Mouse (Mus musculus) layer of hippocampus, adult 18-20 months (tissue): Measurements from ENCODE around the gene Kif26b. TPM values are rescaled to one million over a fixed set of nuclear protein-coding genes. Genes with fewer than 3 reads are reported as not detected.

Source experiments
- DNase-seq, 2 experiments: peaks; one replicate each; pipeline ENCODE4 v3.0.0; 2022; ENCODE audit warnings: low spot score in 2 of 2
- total RNA-seq, 2 experiments: library from RNA; stranded (reverse); gene quantifications; 2 replicates each; pipeline ENCODE4 v1.2.3; 2021

Gene Kif26b
- total RNA-seq, 2 experiments from 2014 or later = 18.9 to 20.7 TPM

DNA sequence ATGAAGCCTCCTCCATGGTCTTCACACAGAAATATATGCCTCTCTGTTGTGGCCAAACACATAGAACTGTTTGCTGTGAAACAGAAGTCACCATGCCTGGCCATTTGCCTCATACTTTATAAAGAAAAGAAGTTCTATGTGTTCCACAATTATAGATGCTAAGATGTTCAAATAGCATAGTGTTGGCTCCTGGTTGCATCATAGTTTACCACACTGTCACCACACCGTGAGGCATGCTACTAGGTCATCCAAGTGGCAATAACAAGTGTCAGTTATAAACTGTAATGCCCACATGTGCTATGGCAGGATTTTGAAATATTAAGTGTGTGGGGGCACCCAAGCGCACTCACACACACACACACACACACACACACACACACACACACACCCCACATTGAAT is 236.7 kb downstream of the Kif26b start:
- no peak for DNase-seq

DNA sequence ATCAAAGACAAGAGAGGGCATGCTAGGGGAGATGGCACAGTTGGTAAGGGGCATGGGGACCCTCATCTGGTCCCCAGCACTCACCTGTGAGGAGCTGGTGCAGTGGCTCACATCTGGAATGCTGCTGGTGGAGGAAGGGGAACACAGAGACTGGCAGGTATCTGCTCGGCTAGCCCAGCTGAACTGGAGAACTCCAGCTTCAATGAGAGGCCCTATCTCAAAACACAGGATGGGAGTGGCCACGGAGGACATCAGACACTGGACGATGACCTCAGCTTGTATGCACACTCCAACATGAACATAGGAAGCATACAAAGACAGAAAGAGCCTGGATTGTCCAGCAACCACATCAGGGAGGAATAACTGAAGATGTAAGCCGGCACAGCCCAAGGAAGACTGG is 240.1 kb downstream of the Kif26b start:
- DNase-seq = no peak

DNA sequence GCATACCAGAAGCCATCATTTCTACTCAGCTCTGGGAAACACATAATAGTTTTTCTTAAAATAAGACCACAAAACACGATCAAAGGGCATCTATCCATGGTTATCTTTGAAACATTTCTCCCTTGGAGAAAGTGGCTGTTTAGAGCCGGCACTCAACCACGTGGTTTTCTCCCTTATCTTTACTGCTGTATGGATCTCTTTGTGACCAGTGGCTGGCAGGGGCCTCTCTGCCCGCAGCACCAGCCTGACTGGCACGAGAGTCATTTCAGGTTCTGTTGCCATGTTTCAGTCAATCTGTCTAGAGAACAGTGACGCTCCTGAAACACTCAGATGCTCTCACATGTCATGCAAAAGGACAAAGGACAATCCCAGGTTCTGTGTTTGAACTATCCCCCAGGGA is 241.1 kb downstream of the Kif26b start:
- DNase-seq = no peak

DNA sequence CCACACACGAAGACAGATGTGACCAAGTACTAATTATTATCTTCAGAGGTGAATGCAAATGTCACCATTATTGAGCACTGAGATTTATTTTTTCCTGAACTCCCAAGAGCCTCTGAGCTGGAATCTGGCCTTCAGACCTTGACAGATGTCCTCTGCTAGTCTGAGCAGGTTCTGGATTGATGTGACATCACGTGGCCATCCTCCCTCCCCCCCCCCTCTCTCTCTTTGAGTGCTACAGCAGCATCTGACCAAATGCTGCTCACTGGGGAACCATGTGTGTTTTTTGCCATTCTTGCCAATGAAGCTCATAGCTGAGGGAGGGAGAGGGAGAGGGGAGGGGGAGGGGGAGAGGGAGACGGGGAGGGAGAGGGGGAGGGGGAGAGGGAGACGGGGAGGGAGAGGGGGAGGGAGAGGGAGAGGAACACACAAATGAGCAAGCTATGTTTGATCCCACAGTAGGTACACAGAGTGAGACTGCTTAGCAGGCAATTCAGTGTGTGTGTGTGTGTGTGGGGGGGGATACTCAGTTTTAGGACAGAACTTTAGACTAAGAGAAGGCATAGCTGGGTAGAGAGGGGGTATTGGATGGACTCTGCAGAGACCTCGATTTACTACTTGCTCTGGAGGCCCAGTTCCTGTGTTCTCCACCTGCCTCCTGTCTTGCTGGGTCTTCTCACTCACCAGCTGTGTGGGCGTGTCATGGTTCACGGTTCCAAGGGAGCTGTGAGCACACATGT is 241.9 kb downstream of the Kif26b start:
- DNase-seq = peak in 1 of 2 experiments; percentile 8

DNA sequence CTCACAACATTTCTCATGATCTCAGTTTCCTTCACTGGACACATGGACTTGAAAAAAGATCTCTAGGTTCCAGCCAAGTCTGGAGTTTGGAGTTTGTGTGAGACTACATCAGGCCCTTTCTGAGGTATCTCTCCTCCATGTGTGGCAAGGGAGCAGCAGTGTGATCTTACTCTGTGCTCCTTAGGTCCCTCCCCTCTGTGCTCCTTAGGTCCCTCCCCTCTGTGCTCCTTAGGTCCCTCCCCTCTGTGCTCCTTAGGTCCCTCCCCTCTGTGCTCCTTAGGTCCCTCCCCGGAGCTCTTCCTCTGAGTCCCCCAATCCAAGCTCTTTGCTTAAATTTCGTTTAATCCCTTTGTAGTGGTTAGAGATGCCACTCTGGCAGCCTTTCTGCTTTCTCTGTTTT is 250.8 kb downstream of the Kif26b start:
- no peak for DNase-seq

DNA sequence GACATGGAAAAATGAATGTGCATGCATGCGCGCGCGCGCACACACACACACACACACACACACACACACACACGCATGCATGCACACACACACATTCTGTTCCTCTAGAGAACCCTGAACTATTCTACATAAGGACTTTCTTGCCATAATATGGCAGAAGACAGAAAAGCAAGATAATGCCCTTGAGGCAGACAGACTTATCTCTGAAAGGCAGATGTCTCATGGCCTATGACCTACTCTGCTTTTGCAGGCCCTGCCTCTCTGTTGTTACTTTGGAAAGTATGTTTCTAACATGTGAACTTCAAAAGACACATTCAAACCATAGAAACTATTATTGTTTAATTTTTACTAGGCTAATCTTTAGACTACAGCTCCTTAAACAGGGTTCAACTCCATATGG is 255.1 kb downstream of the Kif26b start:
- no peak for DNase-seq

DNA sequence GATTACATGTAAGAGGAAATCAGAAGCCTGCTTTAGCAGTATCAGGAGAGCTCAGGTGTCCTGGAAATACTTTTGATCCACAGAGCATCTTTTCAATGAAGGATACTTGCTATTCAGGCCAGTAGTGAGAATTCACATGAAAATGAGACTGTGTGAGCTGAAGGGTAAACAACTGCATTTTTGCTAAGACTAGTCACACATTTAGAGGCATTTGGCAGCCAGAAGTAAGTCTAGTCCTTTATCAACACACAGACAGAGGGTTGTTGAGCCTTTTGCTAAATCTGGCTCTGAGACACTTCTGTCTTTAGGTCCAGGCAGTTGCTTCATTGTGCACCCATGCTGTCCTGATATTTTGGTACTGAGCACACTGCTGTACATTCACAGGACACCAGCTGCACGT is 262.3 kb downstream of the Kif26b start:
- no peak for DNase-seq

DNA sequence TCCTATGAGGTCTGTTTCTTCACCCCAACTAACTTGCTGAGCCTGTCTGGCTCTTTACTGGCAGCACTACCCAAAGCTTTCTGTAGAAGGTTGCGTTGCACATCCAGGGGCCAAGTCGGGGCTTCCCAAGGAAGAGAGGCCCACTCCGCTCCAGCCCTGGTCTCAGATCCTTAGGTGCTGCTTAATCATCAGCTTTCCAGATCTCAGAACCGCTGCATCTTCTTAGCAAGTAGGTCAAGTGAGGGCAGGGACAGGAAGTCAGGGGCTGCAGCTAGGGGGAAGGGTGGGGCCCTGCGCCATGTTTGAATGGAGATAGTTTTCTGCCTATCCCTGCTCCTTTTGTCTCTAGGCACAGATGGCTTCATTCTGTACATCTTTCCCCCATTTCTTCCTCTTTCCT is 263.8 kb downstream of the Kif26b start:
- DNase-seq = no peak

DNA sequence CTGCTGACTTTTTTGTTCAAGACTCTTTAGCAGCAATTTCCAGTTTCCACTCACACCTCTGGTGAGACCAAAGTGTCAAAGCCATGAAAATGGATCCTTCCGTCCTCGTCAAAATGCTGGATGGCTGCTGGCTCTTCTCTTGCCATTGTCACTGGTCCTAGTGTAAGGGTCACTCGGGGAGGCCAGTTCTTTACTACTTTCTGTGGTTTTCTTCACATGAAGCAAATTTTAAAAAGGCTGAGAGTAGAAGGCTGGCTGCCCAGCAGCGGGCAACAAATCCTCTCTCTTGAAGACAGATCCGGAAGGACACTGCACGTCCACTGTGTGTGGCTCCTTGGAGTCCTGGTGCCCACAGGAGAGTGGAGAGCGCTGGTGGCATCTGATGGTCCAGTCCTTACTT is 265.9 kb downstream of the Kif26b start:
- no peak for DNase-seq

DNA sequence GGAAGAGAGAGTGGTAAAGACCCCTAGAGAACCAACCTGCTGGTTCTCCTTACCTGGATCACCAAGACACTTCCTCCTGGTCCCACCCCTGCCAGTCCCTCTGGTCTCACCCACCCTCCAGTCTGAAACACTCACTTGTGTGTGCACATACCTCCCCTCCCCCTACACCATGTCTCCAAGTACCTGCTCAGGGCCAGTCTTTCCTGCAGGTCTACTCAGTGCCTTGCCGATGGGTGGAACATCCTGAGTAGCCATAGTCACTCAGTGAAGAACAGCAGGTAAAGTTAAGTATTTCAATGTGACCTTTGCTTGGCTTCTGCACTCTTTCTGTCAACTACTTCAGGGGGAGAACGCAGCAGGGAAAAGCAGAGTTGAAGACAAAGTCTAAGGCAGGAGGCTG is 268.5 kb downstream of the Kif26b start:
- no peak for DNase-seq

DNA sequence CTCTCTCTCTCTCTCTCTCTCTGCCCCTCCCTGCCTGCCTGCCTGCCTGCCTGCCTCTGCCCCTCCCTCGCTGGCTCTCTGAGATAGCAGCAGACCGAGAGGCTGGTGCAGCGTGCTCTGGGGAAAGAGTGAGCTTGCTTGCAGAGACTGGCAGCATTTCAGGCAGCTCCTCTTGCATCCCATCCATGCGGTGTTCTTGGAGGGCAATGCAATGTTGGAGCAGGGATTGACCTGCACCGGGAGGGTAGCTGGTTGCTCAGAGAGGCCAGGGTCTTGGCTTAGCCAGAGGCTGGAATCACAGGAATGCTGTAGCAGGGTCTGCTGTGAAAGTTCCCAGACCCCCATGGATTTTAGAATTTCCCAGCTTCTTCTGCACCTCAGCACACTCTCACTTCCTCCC is 269.4 kb downstream of the Kif26b start:
- DNase-seq = peak; percentile 64 to 75

DNA sequence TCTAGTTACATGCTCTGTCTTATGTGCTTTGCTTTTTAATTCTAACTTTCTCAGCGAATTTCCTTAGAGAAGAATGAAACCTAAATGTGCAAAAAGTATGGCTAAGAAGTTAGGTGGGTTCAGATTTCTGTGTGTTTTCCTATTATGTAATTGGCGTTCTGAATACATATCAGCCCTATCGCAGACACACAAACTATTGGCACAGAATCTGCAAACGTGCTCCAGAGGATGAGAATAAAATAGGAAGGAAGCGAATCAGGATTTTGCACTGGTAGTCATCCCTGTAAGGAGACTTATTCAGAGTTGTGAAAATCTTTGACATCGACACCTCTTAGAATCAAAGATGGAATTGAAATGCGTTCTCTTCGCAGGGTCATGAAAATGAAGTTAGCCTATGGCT is 270.0 kb downstream of the Kif26b start:
- peak in 1 of 2 experiments; percentile 36 for DNase-seq

DNA sequence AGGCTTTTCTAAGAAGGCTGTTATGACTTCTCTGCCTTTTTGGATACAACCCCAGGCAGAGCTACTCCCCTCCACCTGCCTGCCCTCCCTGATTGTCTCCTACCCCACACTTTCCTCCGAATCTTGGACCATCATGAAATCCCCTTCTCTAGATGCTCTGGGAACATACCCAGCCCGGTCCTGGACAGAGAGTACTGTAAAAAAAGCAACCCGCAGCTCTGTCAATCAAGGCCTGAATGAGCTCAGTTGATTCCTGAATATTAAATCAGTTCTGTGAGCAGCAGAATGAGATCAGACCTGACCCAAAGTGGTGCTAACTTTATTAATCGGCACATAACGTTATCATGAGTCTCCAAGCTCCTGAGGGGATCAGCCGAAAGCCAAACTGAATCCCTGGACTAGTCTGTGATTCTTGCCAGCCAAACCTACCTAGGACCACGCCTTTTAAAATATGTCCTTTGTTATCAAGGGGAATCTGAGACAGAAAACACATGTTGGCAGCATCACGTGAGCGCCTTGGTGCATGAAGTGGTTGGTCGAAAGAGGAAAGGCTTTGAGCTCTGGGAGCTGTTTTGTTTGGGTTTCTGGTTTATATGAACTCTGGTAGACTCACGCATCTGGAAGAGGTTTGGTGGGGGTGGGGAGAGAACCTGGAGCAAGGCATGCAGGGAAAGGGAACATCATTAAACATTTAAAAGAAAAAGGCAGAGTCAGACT is 271.1 kb downstream of the Kif26b start:
- no peak for DNase-seq

DNA sequence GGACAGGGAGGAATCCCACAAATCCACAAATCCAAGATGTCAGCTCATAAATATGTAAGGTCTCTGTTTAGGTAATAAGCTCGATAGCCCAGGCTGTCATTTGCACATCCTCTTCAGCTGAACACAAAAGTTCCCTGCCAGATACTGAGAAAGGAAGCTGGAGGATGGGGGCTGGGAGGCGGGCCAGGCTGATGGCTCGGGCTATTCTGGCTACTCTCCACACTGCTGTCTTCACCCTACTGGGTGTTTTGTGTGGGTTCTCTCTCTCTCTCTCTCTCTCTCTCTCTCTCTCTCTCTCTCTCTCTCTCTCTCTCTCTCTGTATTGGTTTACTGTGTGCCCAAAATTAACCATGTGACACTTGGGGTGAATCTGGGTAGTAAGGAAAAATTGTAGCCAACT is 274.2 kb downstream of the Kif26b start:
- DNase-seq = no peak

DNA sequence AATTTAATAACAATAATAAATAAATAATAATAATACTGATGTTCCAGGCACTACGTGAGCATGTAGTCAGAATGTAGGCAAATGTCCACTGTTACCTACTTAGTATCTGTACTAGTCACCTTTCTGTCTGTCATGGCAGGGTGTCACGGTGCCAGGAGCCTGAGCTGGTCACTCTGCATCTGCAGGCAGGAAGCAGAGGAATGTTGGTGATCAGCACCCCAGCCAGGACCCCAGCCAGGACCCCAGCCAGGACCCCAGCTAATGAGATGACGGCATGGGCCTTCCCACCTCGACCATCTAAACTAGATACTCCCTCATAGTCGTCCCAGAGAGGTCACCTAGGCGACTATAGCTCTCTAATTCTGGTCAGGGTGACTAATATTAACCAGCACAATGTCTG is 288.6 kb downstream of the Kif26b start:
- no peak for DNase-seq

DNA sequence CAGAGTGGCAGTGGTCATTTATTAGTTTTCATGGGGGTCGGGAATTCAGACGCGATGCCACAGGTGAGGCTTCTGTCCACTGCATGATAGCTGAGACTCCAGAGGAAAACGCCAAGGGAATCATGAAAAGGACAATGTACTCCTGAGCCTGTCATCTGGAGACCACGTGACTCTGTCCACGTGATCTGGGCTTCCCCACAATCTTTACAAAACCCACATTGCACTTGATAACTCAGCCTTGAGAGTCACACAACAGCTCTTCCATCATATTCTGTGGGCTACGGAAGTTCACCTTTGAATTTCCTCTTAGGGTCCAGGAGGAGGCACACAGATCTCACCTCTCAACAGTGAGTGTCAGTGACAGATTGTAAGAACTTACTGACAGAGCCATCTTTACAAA is 290.1 kb downstream of the Kif26b start:
- no peak for DNase-seq

DNA sequence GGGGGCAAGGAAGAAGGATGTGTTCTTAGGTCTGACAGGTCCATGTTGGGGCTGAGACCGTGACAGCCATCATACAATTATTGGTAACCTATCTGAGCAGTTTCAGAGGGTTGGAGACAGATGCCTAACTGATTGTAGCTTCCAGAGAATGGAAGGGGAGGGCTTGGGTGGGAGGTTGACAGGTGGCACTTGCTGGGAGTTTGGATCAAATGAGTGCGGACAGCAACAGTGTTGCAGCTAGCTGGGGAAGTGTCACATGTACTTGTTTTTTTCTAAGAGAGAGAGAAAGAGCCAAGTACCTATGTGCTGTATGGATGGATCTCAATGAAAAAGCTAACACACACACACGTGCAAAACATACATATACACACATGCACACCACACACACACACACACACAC is 291.2 kb downstream of the Kif26b start:
- DNase-seq = no peak

DNA sequence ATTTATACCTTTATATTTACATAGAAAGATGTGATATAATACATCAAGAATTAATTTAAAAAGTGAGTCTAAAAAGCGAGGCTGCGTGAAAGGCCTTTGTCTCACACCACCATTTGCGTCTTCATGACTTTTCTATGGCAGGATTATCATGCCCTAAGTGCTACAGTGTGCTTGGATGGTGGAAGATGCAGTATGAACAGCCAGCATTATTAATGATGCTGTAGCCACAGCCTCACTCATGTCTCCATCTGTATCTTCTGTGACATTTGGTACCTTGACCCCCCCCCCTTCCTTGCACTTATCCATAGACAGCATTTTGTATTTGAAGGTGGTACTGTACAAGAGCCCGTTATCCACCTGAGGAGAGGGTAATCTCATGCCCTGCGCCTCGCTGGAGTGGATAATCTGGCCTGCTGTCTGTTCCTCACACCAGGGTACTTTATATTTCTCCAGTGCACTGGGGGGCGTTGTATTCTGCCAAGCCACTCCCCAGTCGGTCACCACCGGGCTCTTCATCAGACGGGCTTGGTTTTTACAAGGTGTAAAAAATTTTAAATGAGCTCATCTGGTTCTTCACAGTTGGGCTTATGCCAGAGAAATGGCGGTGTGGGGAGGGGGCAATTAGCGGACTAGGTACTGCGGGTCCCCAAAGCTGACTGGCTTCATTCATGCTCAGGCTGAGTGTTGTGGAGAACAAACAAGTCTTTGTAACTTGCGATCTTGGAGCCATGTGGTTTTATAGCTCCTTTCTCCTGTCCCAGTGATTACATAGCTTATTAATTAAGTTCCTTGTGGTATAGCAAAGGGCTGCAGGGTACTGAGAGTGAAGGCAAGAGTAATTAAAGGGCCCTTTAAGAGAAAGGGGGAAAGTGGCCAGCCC is 291.9 kb downstream of the Kif26b start:
- DNase-seq = no peak

DNA sequence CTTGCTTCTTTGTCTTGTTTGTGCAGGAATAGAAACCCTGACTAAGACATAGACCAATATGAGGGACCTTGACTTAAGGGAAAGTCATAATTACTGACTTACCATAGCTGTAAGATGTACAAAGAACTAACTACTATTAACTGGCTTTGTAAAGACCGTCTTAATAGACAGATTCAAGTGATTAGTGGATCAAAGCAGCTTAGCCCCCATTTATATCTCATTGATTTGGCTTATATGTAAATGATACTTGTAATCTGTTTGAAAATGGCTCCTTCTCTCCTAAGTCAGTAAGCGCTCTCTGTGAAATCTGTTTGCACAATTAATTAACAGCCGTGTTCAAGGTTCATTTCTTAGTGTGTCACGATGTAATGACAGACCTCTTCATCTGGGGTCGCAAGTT is 295.9 kb downstream of the Kif26b start:
- DNase-seq = no peak

DNA sequence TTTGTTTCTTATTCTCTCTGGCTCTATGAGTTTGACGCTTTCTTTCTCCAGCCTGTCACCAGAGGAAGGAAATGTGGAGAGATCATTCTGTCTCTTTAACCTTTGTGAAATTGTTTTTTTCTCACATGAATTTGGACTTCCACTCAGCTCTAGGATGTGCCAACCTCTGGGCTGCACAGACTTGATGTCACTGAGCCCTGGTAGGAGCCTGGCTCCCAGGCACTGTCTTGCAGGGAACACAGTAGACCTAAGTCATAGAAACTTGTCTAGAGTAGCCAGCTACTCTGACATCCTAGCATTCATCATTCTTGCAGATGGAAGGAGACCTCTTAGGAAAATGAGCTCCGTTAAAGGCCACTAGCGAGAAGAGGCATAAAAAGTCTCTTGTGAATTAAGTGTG is 298.3 kb downstream of the Kif26b start:
- DNase-seq = no peak

DNA sequence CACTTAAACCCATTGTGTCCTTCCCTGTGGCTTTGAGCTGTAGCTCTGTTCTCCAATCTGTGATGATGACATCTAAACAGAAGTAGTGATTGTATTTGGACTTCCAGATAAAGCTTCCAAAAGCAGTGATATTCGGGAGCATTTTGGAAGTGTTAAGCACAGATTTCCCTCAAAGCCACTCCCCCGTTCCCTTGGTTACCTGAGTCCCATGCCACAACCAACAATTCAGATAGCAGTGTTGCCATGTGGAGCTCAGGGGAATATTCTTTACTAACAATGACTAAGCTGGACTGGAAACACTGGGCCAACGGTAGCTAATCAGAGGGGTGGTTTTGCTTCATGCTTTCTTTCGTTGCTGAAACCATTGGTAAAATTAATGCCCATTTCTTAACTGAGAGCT is 300.5 kb downstream of the Kif26b start:
- peak; percentile 56 to 75 for DNase-seq

DNA sequence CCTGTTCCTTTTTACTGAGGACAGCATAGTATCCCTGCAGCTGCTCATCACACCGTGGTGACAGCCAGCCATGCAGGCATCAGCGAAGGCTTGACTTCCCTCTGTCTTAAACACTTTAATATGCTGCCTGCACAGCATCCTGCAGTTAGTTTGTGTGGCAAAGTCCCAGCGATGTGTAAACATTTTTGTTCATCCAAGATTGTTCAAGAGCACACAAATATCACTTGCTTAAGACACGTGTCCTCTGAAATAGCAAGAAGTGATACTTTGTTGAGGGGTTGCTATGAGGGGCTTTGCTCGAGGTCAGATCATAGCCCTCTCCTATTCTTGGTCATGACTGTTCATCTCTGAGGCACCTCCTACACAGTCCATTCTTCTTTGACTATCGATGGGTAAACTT is 303.6 kb downstream of the Kif26b start:
- no peak for DNase-seq
